Mouse (Mus musculus): ENCODE data around the gene Mustn1. TPM values are rescaled to one million over a fixed set of nuclear protein-coding genes. Genes with fewer than 3 reads are reported as not detected.

The Mustn1 gene
- polyA plus RNA-seq, 1 experiment = 8.2 TPM

DNA sequence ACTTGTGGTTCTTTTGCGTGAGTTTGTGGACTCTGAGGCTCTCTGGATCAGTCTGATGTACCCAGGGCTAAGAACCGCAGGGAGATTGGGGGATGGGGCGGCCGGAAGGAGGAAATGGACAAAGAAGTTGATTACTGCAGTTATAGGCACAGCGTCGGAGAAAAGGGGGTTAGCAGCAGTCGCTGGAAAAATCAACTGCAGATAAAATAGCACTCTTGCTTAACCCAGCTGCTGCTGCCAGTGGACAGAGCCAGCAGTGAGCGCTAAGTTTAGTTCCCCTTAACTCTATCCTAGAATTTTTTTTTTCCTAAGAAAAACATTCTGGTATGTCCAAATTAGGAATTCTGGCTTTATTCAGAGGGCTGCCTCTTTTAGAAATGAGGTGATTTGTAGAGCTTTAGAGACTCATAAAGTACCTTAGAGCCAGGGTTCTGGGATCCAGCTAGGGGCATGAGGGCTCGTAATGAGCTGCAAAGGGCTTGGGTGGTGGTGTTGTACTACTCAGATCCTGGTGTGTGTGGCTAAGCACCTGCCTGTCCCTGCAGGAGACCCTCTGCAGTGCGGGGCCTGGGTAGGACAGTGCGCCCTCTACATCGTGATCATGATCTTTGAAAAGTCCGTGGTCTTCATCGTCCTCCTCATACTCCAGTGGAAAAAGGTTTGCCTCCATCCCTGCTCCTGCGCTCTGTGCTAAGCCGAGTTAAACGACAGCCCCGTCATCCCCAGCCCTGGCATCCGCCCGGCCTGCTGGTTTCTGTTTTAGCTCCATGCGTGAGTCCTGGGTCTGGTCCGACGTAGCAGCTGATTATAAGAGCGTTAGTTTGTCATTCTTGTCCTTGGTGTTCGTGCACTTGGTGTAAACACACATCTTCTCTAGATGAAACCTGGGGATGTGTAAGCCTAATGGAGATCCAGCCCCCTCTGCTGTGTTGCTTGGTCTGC is 8.5 kb upstream of the Mustn1 start:
- Histone ChIP-seq H3K27ac (ENCODE audit: insufficient read depth, low read depth, low read length) (peak overlapping the region; percentile 50; the same call in 1 of the 2 replicates), H3K36me3 (ENCODE audit: control insufficient read depth, insufficient read depth, low read length) (no peaks in the 10 kb centered on the region), H3K4me1 (ENCODE audit: control insufficient read depth, insufficient read depth, low read length) (0 out of 2 replicates have a peak, but pooled peaks cover 3% of the 10 kb centered on the region), H3K27me3 (replicated peaks; ENCODE audit: control insufficient read depth, insufficient read depth, low read length) (no peaks in the 10 kb centered on the region), H3K4me3 (ENCODE audit: insufficient read depth, low read depth, low read length) (no peak overlapping the region)
- 81% methylated on average over 25 of the region's 25 CpGs for WGBS
- TF ChIP-seq POLR2A (IDR thresholded peaks at IDR 0.05; ENCODE audit: low read depth, low read length) (no peak), CTCF (conservative IDR thresholded peaks at IDR 0.05; ENCODE audit: insufficient read depth, insufficient read length, low read depth, low read length) (no peak)
- peak; percentile 19 for DNase-seq

DNA sequence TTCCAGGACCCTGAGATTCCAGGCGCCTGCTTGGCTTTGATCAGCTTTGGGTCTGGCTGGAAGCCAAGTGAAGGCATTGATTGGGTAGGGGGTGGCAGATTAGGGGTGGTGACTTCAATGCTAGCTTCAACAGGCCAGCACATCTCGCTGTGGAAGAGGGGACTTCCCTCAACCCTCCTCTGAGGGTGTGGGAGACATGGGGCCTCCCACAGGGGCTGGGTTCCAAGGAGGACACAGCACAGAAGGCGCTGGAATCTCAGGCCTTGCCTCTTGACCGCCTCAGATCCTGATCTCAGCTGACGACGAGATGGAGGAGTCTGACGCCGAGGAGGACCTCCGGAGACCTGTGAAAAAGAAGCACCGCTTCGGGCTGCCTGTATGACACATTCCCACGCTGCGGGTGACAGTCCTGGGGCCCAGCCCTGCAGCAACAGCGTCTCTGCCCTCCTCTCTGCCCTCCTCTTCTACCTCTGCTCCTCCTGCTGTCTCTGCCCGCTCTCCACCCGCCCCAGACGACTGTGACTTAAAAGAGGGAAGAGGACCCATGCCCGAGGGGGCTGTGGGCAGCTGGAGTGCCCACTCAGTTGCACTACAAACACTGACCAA is 4.8 kb upstream of the Mustn1 start:
- WGBS = 76% methylated on average over 18 of the region's 18 CpGs
- no peak overlapping the region for H3K4me3 ChIP-seq (ENCODE audit: insufficient read depth, low read depth, low read length)
- no peak overlapping the region for H3K27ac ChIP-seq (ENCODE audit: insufficient read depth, low read depth, low read length)
- peak; percentile 28 for DNase-seq
- no peak for TF ChIP-seq POLR2A (IDR thresholded peaks at IDR 0.05; ENCODE audit: low read depth, low read length)
- no peak for TF ChIP-seq CTCF (conservative IDR thresholded peaks at IDR 0.05; ENCODE audit: insufficient read depth, insufficient read length, low read depth, low read length)
- no peaks in the 10 kb centered on the region for H3K36me3 ChIP-seq (ENCODE audit: control insufficient read depth, insufficient read depth, low read length)
- H3K27me3 ChIP-seq (replicated peaks; ENCODE audit: control insufficient read depth, insufficient read depth, low read length) = no peaks in the 10 kb centered on the region
- H3K4me1 ChIP-seq (ENCODE audit: control insufficient read depth, insufficient read depth, low read length) = 0 out of 2 replicates have a peak, but pooled peaks cover 8% of the 10 kb centered on the region

GRCm38 (mm10) chr14:30875130-30875865 is 3.7 kb upstream of the Mustn1 start:
- no peak for TF ChIP-seq POLR2A (IDR thresholded peaks at IDR 0.05; ENCODE audit: low read depth, low read length)
- TF ChIP-seq CTCF (conservative IDR thresholded peaks at IDR 0.05; ENCODE audit: insufficient read depth, insufficient read length, low read depth, low read length) = no peak
- H3K27me3 ChIP-seq (replicated peaks; ENCODE audit: control insufficient read depth, insufficient read depth, low read length) = no peaks in the 10 kb centered on the region
- 0 out of 2 replicates have a peak, but pooled peaks cover 8% of the 10 kb centered on the region for H3K4me1 ChIP-seq (ENCODE audit: control insufficient read depth, insufficient read depth, low read length)
- no peaks in the 10 kb centered on the region for H3K36me3 ChIP-seq (ENCODE audit: control insufficient read depth, insufficient read depth, low read length)
- 63% methylated on average over 12 of the region's 12 CpGs for WGBS
- H3K4me3 ChIP-seq (ENCODE audit: insufficient read depth, low read depth, low read length) = no peak overlapping the region
- H3K27ac ChIP-seq (ENCODE audit: insufficient read depth, low read depth, low read length) = 0 out of 2 replicates have a peak overlapping the region, but pooled peaks have one; percentile 22
- peak; percentile 33 for DNase-seq

DNA sequence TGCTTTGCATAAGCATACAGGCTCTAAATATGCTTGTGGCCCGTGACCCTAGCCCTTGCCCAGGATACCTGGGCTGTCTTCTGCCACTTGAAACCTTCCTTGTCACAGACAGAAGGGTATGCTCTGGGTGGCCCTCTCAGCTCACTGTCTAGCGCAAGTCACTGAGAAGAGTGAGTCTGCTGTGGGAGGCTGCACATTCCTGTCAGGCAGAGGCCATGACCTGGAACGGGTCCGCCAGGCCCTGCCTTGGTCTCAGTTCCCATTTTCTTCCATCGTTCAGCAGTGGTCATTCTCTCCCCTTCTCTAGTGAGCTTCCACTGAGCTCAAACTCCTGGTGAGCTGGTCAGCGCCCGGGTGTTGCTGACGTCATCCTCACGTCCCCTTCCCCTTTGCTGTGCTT is 3.0 kb upstream of the Mustn1 start:
- WGBS = 43% methylated on average over 9 of the region's 9 CpGs
- TF ChIP-seq CTCF (conservative IDR thresholded peaks at IDR 0.05; ENCODE audit: insufficient read depth, insufficient read length, low read depth, low read length) (no peak), POLR2A (IDR thresholded peaks at IDR 0.05; ENCODE audit: low read depth, low read length) (no peak)
- Histone ChIP-seq H3K27ac (ENCODE audit: insufficient read depth, low read depth, low read length) (0 out of 2 replicates have a peak overlapping the region, but pooled peaks have one; percentile 22), H3K27me3 (replicated peaks; ENCODE audit: control insufficient read depth, insufficient read depth, low read length) (no peaks in the 10 kb centered on the region), H3K36me3 (ENCODE audit: control insufficient read depth, insufficient read depth, low read length) (no peaks in the 10 kb centered on the region), H3K4me3 (ENCODE audit: insufficient read depth, low read depth, low read length) (no peak overlapping the region), H3K4me1 (ENCODE audit: control insufficient read depth, insufficient read depth, low read length) (0 out of 2 replicates have a peak, but pooled peaks cover 8% of the 10 kb centered on the region)
- DNase-seq = peak; percentile 40

GRCm38 (mm10) chr14:30876451-30876850 is 2.5 kb upstream of the Mustn1 start:
- TF ChIP-seq POLR2A (IDR thresholded peaks at IDR 0.05; ENCODE audit: low read depth, low read length) (no peak), CTCF (conservative IDR thresholded peaks at IDR 0.05; ENCODE audit: insufficient read depth, insufficient read length, low read depth, low read length) (no peak)
- H3K4me3 ChIP-seq (ENCODE audit: insufficient read depth, low read depth, low read length) = no peak overlapping the region
- no peak for DNase-seq
- WGBS = 76% methylated on average over 10 of the region's 10 CpGs
- H3K27me3 ChIP-seq (replicated peaks; ENCODE audit: control insufficient read depth, insufficient read depth, low read length) = no peaks in the 10 kb centered on the region
- H3K27ac ChIP-seq (ENCODE audit: insufficient read depth, low read depth, low read length) = no peak overlapping the region
- 0 out of 2 replicates have a peak, but pooled peaks cover 8% of the 10 kb centered on the region for H3K4me1 ChIP-seq (ENCODE audit: control insufficient read depth, insufficient read depth, low read length)
- H3K36me3 ChIP-seq (ENCODE audit: control insufficient read depth, insufficient read depth, low read length) = no peaks in the 10 kb centered on the region

DNA sequence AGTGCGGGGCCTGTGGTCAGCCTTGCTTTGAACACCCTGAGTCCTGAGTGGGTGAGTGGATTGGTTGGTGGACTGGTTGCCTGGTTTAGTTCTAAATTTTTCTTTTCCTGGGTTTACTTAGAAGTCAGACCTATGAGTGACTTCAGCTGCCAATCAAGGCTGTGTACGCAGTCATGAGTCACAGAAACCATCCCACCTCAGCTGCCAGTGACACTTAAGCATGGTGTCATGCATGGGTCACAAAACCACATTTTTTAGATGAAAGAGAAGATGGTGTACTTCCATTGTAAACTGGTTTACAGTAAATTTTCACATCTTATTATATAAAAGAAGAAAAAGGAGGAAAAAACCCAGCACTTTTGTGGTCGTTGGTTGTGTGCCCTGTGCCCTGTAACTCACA is 1.2 kb upstream of the Mustn1 start:
- 0 out of 2 replicates have a peak, but pooled peaks cover 8% of the 10 kb centered on the region for H3K4me1 ChIP-seq (ENCODE audit: control insufficient read depth, insufficient read depth, low read length)
- no peak for DNase-seq
- H3K4me3 ChIP-seq (ENCODE audit: insufficient read depth, low read depth, low read length) = no peak overlapping the region
- no peaks in the 10 kb centered on the region for H3K27me3 ChIP-seq (replicated peaks; ENCODE audit: control insufficient read depth, insufficient read depth, low read length)
- 98% methylated on average over 3 of the region's 3 CpGs for WGBS
- H3K27ac ChIP-seq (ENCODE audit: insufficient read depth, low read depth, low read length) = no peak overlapping the region
- no peaks in the 10 kb centered on the region for H3K36me3 ChIP-seq (ENCODE audit: control insufficient read depth, insufficient read depth, low read length)
- TF ChIP-seq POLR2A (IDR thresholded peaks at IDR 0.05; ENCODE audit: low read depth, low read length) (no peak), CTCF (conservative IDR thresholded peaks at IDR 0.05; ENCODE audit: insufficient read depth, insufficient read length, low read depth, low read length) (no peak)

Measured in kidney, adult 2 months (tissue).